Mouse (Mus musculus): ENCODE measurements around the gene Rab4a.

DNA sequence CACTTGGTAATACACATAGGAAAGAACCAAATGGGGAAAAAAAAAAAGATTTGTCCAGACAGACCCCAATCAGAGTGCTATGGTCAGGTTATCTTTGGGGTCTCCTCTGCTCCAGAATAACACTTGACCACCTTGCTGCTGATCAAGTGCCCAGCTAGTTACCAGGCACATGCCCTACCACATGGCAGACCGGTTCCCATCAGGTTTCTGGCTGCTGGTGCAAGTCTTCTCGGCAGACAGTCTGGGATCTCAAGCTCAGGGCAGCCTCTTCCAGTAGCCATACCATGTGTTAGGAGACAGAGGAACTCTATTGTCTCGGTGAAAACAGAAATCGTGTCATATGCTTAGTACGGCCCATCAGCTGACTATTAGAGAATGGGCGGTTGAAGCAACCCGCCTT lies 21.0 kb downstream of the Rab4a start:
- no peak for TF ChIP-seq POLR2A (IDR thresholded peaks at IDR 0.05; ENCODE audit: borderline replicate concordance, insufficient read depth, low read length)
- TF ChIP-seq CTCF (IDR thresholded peaks at IDR 0.05; ENCODE audit: borderline replicate concordance, insufficient read depth, low read depth, low read length) = no peak
